Mouse (Mus musculus) cerebellum, postnatal 4 days (tissue): Measurements from ENCODE around the gene Ddah1.
"Not testable (repeated sequence)": the region's sequence is repeated elsewhere in the genome, so short reads cannot be mapped to it uniquely, and the experiment has no call there.

Experiments used
- DNase-seq, 2 experiments: peaks; one replicate each; pipeline ENCODE4 v3.0.0; 2022; ENCODE audit warnings: low spot score in 2 of 2, mixed read lengths in 1 of 2

Gene Ddah1

GRCm38 (mm10) chr3:145912512-145912911, 154.0 kb downstream of the Ddah1 start:
- DNase-seq = no peak

- DNase-seq = no peak
These were observed 154.8 kb downstream of the Ddah1 start for GRCm38 (mm10) chr3:145913263-145913662.

GRCm38 (mm10) chr3:145913942-145914341, 155.5 kb downstream of the Ddah1 start:
- DNase-seq = not testable (repeated sequence)

- DNase-seq = no peak
These were observed 157.9 kb downstream of the Ddah1 start for GRCm38 (mm10) chr3:145916374-145916773.

- DNase-seq = no peak
These were observed 158.4 kb downstream of the Ddah1 start for GRCm38 (mm10) chr3:145916826-145917225.

- no peak for DNase-seq
These were observed 163.8 kb downstream of the Ddah1 start, which contains the start of gene Bcl10 for GRCm38 (mm10) chr3:145922019-145922854. TSS of gene Bcl10 (plus strand) at chr3:145922804.

- DNase-seq = no peak
These were observed 164.5 kb downstream of the Ddah1 start for GRCm38 (mm10) chr3:145922971-145923370.

- DNase-seq = peak; percentile 88 to 98
These were observed 165.6 kb downstream of the Ddah1 start for GRCm38 (mm10) chr3:145923874-145924577.

- peak in 1 of 2 experiments; percentile 28 for DNase-seq
These were observed 166.3 kb downstream of the Ddah1 start for GRCm38 (mm10) chr3:145924649-145925337.

- no peak for DNase-seq
These were observed 167.0 kb downstream of the Ddah1 start for GRCm38 (mm10) chr3:145925506-145925905.

GRCm38 (mm10) chr3:145929525-145930400, 171.3 kb downstream of the Ddah1 start:
- no peak for DNase-seq

GRCm38 (mm10) chr3:145933845-145934244, 175.4 kb downstream of the Ddah1 start:
- no peak for DNase-seq

GRCm38 (mm10) chr3:145937505-145938404, 179.3 kb downstream of the Ddah1 start, which contains the start of gene 2410004B18Rik:
TSS of gene 2410004B18Rik (plus strand) at chr3:145938014.
- peak; percentile 82 to 92 for DNase-seq

- DNase-seq = peak in 1 of 2 experiments; percentile 16
These were observed 180.2 kb downstream of the Ddah1 start for GRCm38 (mm10) chr3:145938405-145939349.

GRCm38 (mm10) chr3:145939402-145939801, 180.9 kb downstream of the Ddah1 start:
- DNase-seq = no peak

- no peak for DNase-seq
These were observed 181.5 kb downstream of the Ddah1 start for GRCm38 (mm10) chr3:145939971-145940370.

GRCm38 (mm10) chr3:145941971-145942370, 183.5 kb downstream of the Ddah1 start:
- peak in 1 of 2 experiments; percentile 64 for DNase-seq
